Mouse (Mus musculus) liver, embryonic 14.5 days (tissue): ENCODE measurements at regions not wholly inside any gene's neighbourhood (a gene's known extent, or its start where the extent isn't known, plus 50 kb on each side); places are given as distances from the start of the nearest gene placed in this dataset.

Experiments used
- CTCF ChIP-seq: IDR thresholded peaks from 2 replicates; pipeline ENCODE4 v1.5.1; 2016; ENCODE audit warnings: antibody characterized with exemption, low read depth, control low read depth
- EP300 ChIP-seq: IDR thresholded peaks from 2 replicates; pipeline ENCODE4 v1.6.1; 2016; ENCODE audit warnings: antibody characterized with exemption, low read depth

GRCm38 (mm10) chr4:54651646-54652110, 293.2 kb upstream of the Zfp462 start:
- TF ChIP-seq EP300 (no peak), CTCF (no peak)
